Mouse (Mus musculus): ENCODE data around the gene Slc9a8.
A peak's percentile ranks its signal among the peaks of the same experiment; 100 is the strongest.

Gene Slc9a8

DNA sequence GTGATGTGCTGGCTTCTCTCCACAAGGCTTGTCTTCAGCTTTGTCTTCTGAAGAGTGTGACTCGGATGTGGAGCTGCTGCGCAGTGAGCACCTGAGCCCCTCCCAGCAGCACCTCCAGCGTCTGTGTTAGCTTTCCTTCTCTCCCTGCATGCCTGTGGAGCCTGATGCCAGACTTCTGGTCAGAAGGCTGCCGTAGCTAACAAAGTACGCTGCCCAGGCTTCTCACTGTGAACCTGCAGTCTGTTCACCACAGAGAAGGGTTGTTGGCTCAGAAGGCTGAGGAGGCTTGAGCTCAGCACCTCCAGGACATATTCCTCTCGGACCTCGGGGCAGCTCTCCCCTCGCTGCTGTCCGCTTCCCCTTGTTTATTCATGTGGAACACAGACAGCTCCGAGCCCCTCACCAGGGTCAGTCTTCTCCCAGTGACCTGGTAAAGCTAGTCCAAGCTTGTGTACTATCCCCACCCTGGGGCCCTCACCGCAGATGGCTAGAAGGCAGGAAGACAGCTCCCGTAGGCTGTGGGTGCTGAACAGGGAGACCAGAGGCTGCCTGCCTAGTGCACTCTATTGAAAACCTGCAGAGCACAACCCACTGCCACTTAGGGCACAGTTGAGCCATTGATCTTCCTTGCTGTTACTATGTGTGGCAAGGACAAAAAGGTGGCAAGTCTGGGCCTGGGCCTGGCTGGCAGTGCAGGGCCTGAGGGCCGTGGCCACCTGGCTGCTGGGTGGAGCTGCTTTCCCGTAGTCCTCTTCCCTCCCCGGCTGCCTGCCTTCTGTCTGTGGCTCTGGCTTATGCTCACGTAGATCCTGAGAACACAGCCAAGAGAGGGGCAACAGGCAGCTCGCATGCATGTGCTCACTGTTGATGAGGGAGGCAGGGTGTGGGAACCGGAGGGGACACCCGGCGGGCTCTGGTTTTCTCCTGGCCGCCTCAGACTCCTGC, 28.1 kb downstream of the Slc9a8 start:
- no peak for DNase-seq (ENCODE audit: low spot score)

DNA sequence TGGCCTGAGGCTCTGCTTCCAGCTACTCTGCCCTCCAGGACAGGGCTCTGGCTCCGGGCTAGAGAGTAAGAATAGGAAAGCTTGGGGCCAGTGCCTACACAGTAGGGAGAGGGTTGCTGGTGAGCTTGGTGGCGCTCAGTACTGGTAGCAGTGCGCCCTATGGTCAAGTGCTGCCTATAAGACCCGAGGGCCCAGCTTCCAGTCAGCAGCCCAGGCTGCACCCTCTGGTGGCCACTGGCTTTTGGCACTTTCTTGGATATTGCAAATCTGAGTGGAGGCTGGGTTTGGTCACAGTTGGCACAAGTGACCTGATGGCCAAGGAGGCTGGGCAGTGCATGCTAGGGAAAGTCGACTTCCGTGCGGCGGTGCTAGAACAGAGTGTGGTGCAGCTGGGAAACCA, 29.1 kb downstream of the Slc9a8 start:
- DNase-seq (ENCODE audit: low spot score) = no peak

- no peak for DNase-seq (ENCODE audit: low spot score)
Observed at GRCm38 (mm10) chr2:167453814-167454213, 32.3 kb downstream of the Slc9a8 start.

DNA sequence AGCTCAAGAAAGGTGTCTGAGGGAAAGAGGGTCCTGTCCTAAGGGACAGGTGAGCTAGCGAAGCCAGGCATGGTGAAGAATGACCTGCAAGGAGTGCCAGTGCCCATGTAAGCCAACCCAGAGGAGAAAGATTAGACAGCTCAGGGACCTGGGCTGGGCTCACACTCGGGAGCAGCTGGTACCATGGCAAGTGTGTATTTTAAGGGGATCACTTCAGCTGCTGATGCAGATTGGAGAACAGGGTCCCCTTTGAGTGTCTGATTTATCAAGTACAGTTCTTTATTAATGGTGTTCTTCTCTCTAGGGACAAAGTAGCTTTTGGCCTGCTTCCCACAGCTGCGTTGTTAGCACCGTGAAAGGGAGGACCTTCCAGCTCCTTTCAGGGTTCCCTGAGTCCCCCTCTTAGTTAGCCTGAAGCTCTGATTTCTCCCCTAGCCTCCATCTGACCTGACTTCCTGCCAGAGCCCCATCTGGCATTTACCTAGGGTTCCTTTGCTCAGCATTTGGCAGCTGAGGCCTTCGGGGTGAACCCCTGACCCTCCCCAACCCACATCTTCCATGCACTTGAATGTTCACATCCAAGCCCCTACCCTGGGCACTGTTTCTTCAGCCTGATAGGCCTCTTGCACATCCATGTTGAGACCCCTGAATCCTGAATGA, 35.0 kb downstream of the Slc9a8 start:
- no peak for DNase-seq (ENCODE audit: low spot score)

DNA sequence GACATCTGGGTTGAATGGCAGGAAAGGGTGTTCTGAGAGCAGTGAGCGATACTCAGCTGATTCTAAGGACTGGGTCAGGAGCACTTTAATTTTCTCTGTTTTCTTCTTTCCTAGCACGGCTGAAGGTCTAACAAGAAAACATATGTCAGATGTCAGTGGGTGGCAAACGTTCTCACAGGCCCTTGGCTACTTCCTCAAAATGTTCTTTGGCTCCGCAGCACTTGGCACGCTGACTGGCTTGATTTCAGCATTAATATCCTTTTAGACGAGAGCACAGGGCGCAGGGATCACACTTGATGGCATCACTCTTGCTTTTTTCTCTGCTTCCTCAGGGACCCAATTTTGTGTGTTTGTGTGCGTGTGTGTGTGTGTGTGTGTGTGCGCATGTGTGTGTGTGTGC, 35.7 kb downstream of the Slc9a8 start:
- DNase-seq (ENCODE audit: low spot score) = no peak

GRCm38 (mm10) chr2:167458548-167458947, 37.0 kb downstream of the Slc9a8 start:
- no peak for DNase-seq (ENCODE audit: low spot score)

DNA sequence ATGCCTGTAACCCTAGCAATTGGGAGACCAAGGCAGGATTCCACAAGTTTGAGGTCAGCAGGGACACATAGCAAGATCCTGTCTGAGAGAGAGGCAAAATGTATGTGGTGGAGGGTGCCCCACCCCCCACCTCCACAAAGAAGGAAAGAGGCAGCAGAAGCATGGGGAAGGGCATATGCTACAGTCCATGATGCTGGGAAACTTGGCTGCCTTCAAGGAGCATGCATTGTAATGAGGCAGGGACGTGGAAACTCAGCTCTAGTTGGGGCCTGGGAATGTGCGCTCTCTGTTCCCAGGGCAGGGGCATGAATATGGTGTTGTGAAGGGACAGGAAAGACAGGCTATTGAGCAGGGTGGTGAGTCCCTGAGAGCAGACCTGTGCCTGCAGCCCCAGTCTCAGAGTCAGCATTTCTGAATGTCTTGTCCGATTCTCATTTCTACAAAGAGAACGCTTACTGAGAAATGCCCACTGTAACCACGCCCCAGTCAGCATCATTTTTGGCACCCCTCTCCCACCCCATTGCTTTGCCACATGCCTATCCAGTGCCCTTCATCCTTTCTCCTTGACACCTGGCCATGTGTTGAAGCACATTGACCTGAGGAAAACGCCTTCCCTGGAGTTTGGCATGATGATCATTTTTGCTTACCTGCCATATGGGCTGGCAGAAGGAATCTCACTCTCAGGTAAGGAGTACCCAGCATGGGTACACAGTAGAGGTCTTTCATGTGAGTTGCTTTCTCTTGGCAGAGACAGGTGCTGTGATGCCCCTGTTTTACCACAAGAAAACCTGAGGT, 37.8 kb downstream of the Slc9a8 start:
- DNase-seq (ENCODE audit: low spot score) = no peak

DNA sequence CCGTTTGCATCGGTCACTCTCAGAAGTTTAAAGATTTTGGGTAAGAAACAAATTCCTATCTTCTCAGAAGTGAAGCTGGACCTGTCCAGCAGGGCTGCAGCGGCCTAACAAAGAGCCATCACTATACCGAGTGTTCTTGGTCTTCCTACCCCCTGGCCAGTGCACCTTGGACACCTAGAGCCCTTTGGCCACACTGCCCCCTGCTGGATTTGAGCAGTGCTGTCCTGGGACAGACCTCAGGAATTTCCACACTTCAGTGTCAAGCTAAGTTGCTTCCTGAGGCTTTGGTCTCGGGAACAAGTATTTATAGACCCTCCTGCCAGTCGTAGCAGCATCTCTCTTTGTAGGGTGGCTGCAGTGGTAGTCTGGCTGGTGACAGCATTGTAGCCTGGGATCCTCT, 41.4 kb downstream of the Slc9a8 start:
- DNase-seq (ENCODE audit: low spot score) = peak; percentile 72

GRCm38 (mm10) chr2:167463802-167464201, 42.3 kb downstream of the Slc9a8 start:
- no peak for DNase-seq (ENCODE audit: low spot score)

- no peak for DNase-seq (ENCODE audit: low spot score)
Observed at GRCm38 (mm10) chr2:167465951-167466350, 44.4 kb downstream of the Slc9a8 start.

DNA sequence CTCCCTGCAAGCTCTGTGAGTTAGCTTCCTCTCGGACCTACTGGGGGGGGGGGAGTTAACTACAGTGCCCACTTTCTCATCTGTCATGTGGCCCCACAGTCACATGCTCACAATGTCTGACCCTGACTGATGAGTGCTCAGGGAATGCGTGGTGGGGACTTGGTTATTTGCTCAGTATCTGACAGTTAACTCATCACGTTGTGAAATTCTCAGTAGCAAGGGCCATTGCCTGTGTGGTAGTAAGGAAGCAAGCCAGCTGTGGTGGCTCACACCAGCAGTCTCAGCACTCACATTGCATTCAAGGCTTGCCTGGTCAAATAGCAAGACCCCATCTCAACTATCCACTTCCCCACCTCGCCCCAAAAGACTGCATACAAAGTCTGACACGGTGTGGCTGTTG, 45.7 kb downstream of the Slc9a8 start:
- DNase-seq (ENCODE audit: low spot score) = no peak

GRCm38 (mm10) chr2:167468444-167468843, 46.9 kb downstream of the Slc9a8 start:
- no peak for DNase-seq (ENCODE audit: low spot score)

DNA sequence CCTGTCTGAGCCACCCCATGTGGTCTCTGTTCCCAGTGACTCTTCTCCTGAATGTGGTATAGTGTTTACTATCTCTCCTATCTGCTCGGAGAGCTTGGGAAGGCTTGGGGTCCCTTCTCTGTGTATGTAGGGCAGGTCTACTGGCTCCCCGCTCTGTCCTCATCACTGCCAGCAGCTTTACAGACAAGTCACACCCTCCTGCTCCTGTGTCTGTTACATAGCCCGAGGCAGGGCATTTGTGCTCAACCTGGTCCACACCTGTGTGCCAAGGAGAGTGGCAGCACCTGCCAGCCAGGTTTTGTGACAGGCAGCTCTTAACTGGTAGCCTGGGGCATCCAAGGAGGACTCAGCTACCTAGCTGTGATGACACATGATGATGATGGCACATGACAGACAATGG, 49.1 kb downstream of the Slc9a8 start:
- no peak for DNase-seq (ENCODE audit: low spot score)

GRCm38 (mm10) chr2:167471585-167471984, 50.1 kb downstream of the Slc9a8 start:
- DNase-seq (ENCODE audit: low spot score) = no peak

- DNase-seq (ENCODE audit: low spot score) = no peak
Observed at GRCm38 (mm10) chr2:167474218-167474617, 52.7 kb downstream of the Slc9a8 start.

- no peak for DNase-seq (ENCODE audit: low spot score)
Observed at GRCm38 (mm10) chr2:167475596-167475995, 54.1 kb downstream of the Slc9a8 start.

DNA sequence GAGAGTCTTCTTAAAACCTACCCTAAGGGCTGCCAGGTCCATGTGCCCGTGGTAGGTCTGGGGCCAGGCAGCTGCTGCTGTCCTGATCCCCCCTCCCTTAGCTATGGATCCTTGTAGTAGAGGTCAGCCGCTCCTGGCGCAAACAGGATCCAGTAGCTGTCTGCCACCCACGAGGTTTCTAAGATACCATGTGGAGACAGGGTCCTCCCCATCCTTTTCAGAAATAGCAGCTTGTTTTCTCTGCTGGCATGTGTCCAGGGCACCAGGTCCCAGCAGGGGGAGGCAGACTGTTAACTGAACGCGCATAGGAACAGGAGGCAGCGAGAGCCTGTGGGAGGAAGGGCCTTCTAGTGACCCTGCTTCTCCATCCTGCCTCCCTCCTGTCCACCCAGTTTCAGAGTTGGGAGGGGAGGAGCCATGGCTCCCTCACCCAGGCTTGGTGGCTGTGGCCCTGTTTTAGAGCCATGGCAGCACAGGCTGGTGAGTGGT, 54.7 kb downstream of the Slc9a8 start:
- DNase-seq (ENCODE audit: low spot score) = peak; percentile 43

DNA sequence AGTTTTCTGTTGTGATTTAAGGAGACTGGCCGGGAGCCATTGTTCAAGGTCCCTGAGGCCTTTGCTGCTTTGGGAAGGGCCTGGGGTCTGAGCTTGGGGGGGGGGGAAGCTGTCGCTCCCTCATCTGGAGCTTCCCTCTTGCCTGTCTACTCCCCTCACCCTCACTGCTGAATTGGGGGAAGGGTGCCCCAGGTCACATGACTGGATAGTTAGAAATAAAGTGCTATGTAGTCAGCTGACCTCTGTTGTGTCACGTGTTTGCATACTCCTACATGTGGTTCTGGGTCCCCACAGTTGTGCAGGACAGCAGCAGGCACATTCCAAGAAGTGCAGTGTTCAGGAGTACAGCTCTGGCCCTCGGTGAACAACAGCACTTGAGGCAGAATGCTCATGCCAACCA, 55.2 kb downstream of the Slc9a8 start:
- DNase-seq (ENCODE audit: low spot score) = no peak

- no peak for DNase-seq (ENCODE audit: low spot score)
Observed at GRCm38 (mm10) chr2:167478128-167478527, 56.6 kb downstream of the Slc9a8 start.

- no peak for DNase-seq (ENCODE audit: low spot score)
Observed at GRCm38 (mm10) chr2:167479501-167479900, 58.0 kb downstream of the Slc9a8 start.

- no peak for DNase-seq (ENCODE audit: low spot score)
Observed at GRCm38 (mm10) chr2:167482681-167483080, 61.2 kb downstream of the Slc9a8 start.

- DNase-seq (ENCODE audit: low spot score) = no peak
Observed at GRCm38 (mm10) chr2:167483081-167483826, 61.7 kb downstream of the Slc9a8 start.

Data from urinary bladder, postnatal 14 days (tissue).